Mouse (Mus musculus): ENCODE results near the gene Serpina16. TPM values are rescaled to one million over a fixed set of nuclear protein-coding genes. Genes with fewer than 3 reads are reported as not detected.

Serpina16 gene
- total and polyA plus RNA-seq, 2 experiments from 2014 or later = not detected

GRCm38 (mm10) chr12:103657991-103658390 lies 17.9 kb downstream of the Serpina16 start:
- ATAC-seq = no peak

GRCm38 (mm10) chr12:103656848-103657626 lies 18.9 kb downstream of the Serpina16 start, which contains the start of gene Serpina6:
TSS of gene Serpina6 (minus strand) at chr12:103657212.
- Histone ChIP-seq H3K36me3 (ENCODE audit: insufficient read depth) (no peaks in the 10 kb centered on the region), H3K4me3 (ENCODE audit: low read depth, low read length) (no peak within 1 kb of the TSS), H3K9ac (no peak within 1 kb of the TSS), H3K27me3 (ENCODE audit: insufficient read depth, low read length) (no peaks in the 10 kb centered on the region), H3K4me1 (ENCODE audit: insufficient read depth) (no peaks in the 10 kb centered on the region), H3K27ac (ENCODE audit: low read depth, low read length) (no peak within 1 kb of the TSS), H3K4me2 (ENCODE audit: low read depth) (no peak within 1 kb of the TSS), H3K9me3 (ENCODE audit: low read length) (no peaks in the 10 kb centered on the region)
- DNase-seq (no peak), ATAC-seq (no peak)
- WGBS = 81% methylated on average over 9 of the region's 9 CpGs
- TF ChIP-seq CTCF (IDR thresholded peaks at IDR 0.05; ENCODE audit: low read depth) = no peak

More at GRCm38 (mm10) chr12:103657991-103658390, 17.9 kb downstream of the Serpina16 start:
- WGBS = 82% methylated on average over 10 of the region's 10 CpGs
- Histone ChIP-seq H3K27me3 (ENCODE audit: insufficient read depth, low read length) (no peaks in the 10 kb centered on the region), H3K4me1 (ENCODE audit: insufficient read depth) (no peaks in the 10 kb centered on the region), H3K36me3 (ENCODE audit: insufficient read depth) (no peaks in the 10 kb centered on the region), H3K27ac (ENCODE audit: low read depth, low read length) (no peak overlapping the region), H3K4me2 (ENCODE audit: low read depth) (no peak overlapping the region), H3K4me3 (ENCODE audit: low read depth, low read length) (no peak overlapping the region), H3K9me3 (ENCODE audit: low read length) (no peaks in the 10 kb centered on the region), H3K9ac (no peak overlapping the region)
- TF ChIP-seq CTCF (IDR thresholded peaks at IDR 0.05; ENCODE audit: low read depth) = no peak
- DNase-seq = no peak

GRCm38 (mm10) chr12:103655123-103656044 lies 20.6 kb downstream of the Serpina16 start:
- no peak overlapping the region for H3K4me3 ChIP-seq (ENCODE audit: low read depth, low read length)
- H3K4me2 ChIP-seq (ENCODE audit: low read depth) = no peak overlapping the region
- DNase-seq = no peak
- H3K9me3 ChIP-seq (ENCODE audit: low read length) = 0 out of 2 replicates have a peak, but pooled peaks cover 3% of the 10 kb centered on the region
- H3K36me3 ChIP-seq (ENCODE audit: insufficient read depth) = no peaks in the 10 kb centered on the region
- TF ChIP-seq CTCF (IDR thresholded peaks at IDR 0.05; ENCODE audit: low read depth) = no peak
- no peak overlapping the region for H3K27ac ChIP-seq (ENCODE audit: low read depth, low read length)
- no peak overlapping the region for H3K9ac ChIP-seq
- WGBS = 84% methylated on average over 7 of the region's 7 CpGs
- ATAC-seq = no peak
- no peaks in the 10 kb centered on the region for H3K27me3 ChIP-seq (ENCODE audit: insufficient read depth, low read length)
- no peaks in the 10 kb centered on the region for H3K4me1 ChIP-seq (ENCODE audit: insufficient read depth)

- H3K36me3 ChIP-seq (ENCODE audit: insufficient read depth) = no peaks in the 10 kb centered on the region
- H3K27me3 ChIP-seq (ENCODE audit: insufficient read depth, low read length) = no peaks in the 10 kb centered on the region
- no peaks in the 10 kb centered on the region for H3K4me1 ChIP-seq (ENCODE audit: insufficient read depth)
- ATAC-seq (no peak), DNase-seq (no peak)
- no peak overlapping the region for H3K27ac ChIP-seq (ENCODE audit: low read depth, low read length)
- WGBS = 95% methylated on average over 2 of the region's 2 CpGs
- no peak overlapping the region for H3K4me3 ChIP-seq (ENCODE audit: low read depth, low read length)
- H3K9ac ChIP-seq = no peak overlapping the region
- TF ChIP-seq CTCF (IDR thresholded peaks at IDR 0.05; ENCODE audit: low read depth) = no peak
- 0 out of 2 replicates have a peak, but pooled peaks cover 3% of the 10 kb centered on the region for H3K9me3 ChIP-seq (ENCODE audit: low read length)
- H3K4me2 ChIP-seq (ENCODE audit: low read depth) = no peak overlapping the region
These were observed 22.1 kb downstream of the Serpina16 start for GRCm38 (mm10) chr12:103653836-103654235.

GRCm38 (mm10) chr12:103646314-103646713 lies 29.6 kb downstream of the Serpina16 start:
- 76% methylated on average over 2 of the region's 2 CpGs for WGBS
- Histone ChIP-seq H3K4me2 (ENCODE audit: low read depth) (no peak overlapping the region), H3K9ac (no peak overlapping the region), H3K4me1 (ENCODE audit: insufficient read depth) (no peaks in the 10 kb centered on the region), H3K36me3 (ENCODE audit: insufficient read depth) (no peaks in the 10 kb centered on the region), H3K4me3 (ENCODE audit: low read depth, low read length) (no peak overlapping the region), H3K27me3 (ENCODE audit: insufficient read depth, low read length) (no peaks in the 10 kb centered on the region), H3K27ac (ENCODE audit: low read depth, low read length) (no peak overlapping the region), H3K9me3 (ENCODE audit: low read length) (0 out of 2 replicates have a peak, but pooled peaks cover 3% of the 10 kb centered on the region)
- no peak for ATAC-seq
- TF ChIP-seq CTCF (IDR thresholded peaks at IDR 0.05; ENCODE audit: low read depth) = no peak
- no peak for DNase-seq

GRCm38 (mm10) chr12:103644601-103645000 lies 31.3 kb downstream of the Serpina16 start:
- H3K36me3 ChIP-seq (ENCODE audit: insufficient read depth) = no peaks in the 10 kb centered on the region
- H3K4me3 ChIP-seq (ENCODE audit: low read depth, low read length) = no peak overlapping the region
- TF ChIP-seq CTCF (IDR thresholded peaks at IDR 0.05; ENCODE audit: low read depth) = no peak
- no peak overlapping the region for H3K27ac ChIP-seq (ENCODE audit: low read depth, low read length)
- no peaks in the 10 kb centered on the region for H3K4me1 ChIP-seq (ENCODE audit: insufficient read depth)
- DNase-seq (no peak), ATAC-seq (no peak)
- no peak overlapping the region for H3K4me2 ChIP-seq (ENCODE audit: low read depth)
- 37% methylated on average over 5 of the region's 5 CpGs for WGBS
- H3K9me3 ChIP-seq (ENCODE audit: low read length) = no peaks in the 10 kb centered on the region
- no peak overlapping the region for H3K9ac ChIP-seq
- H3K27me3 ChIP-seq (ENCODE audit: insufficient read depth, low read length) = no peaks in the 10 kb centered on the region
